Mouse (Mus musculus): ENCODE results near the gene Chil5. TPM values are rescaled to one million over a fixed set of nuclear protein-coding genes. Genes with fewer than 3 reads are reported as not detected.

Chil5 gene
- total RNA-seq, 2 experiments from 2014 or later: not detected

Other genes with a start within 250 kb of the Chil5 start
- gene Rap1a, start 231.5 kb downstream of the Chil5 start, total RNA-seq (2021): 10 to 100 TPM; 71.5 to 76.4 TPM
- gene Adora3, start 162.0 kb downstream of the Chil5 start, total RNA-seq (2021): 1 to 10 TPM; 1.2 to 1.5 TPM
- under 1 TPM in 1 of 2 experiments, not detected in 1; 0.69 TPM for gene Tmigd3, start 161.9 kb downstream of the Chil5 start, total RNA-seq (2021)
- under 1 TPM; 0.44 to 0.78 TPM for gene I830077J02Rik, start 100.2 kb downstream of the Chil5 start, total RNA-seq (2021)
- gene Wdr77, start 73.4 kb downstream of the Chil5 start, total RNA-seq (2021): 10 to 100 TPM; 49.5 to 51.6 TPM
- 100 to 1,000 TPM; 272 to 278 TPM for gene Atp5f1, start 72.7 kb downstream of the Chil5 start, total RNA-seq (2021)
- 1 to 10 TPM; 1.5 to 2.3 TPM for gene Ovgp1, start 59.1 kb downstream of the Chil5 start, total RNA-seq (2021)
- not detected for gene Pifo, start 18.2 kb downstream of the Chil5 start, total RNA-seq (2021)
- gene Chia1, start 80.4 kb upstream of the Chil5 start, total RNA-seq (2021): under 1 TPM; 0.71 to 0.76 TPM
- not detected for gene Chil3, start 134.8 kb upstream of the Chil5 start, total RNA-seq (2021)
- gene Chil4, start 186.7 kb upstream of the Chil5 start, total RNA-seq (2021): not detected

Data from left cerebral cortex, postnatal 25 days (tissue).